Mouse (Mus musculus) B cell, adult (primary cell): Measurements from ENCODE around the gene Polr1b. TPM values are rescaled to one million over a fixed set of nuclear protein-coding genes. Genes with fewer than 3 reads are reported as not detected.

Source experiments
- total RNA-seq: library from RNA; stranded (reverse); gene quantifications from 4 replicates; pipeline ENCODE4 v1.2.4, GENCODE M21; 2023; ENCODE audit not compliant: inconsistent age

The Polr1b gene
- total RNA-seq, result 48.7 to 60.0 TPM (median 52.7 TPM) in 4 replicates

DNA sequence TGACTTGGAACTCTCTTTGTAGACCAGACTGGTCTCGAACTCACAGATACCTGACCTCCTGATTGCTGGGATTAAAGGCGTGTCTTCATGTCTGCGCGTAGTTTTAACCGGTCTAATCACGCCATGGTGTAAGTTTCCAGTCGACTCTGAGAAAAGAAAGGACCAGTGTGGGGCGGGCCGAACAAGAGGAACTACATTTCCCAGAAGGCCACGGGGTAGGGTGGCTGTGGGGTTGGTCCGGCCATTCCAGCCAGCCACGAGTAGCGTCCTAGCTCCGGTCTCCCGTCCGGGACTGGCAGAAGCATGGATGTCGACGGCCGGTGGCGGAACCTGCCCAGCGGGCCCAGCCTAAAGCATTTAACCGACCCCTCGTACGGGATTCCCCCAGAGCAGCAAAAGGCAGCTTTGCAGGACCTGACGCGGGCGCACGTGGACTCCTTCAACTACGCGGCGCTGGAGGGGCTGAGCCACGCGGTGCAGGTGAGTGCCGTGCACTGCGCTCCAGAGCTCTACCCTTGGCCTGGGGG, at the start of gene Polr1b:
TSS of gene Polr1b (plus strand) at position 212 of the 527 bp plus-strand sequence.

GRCm38 (mm10) chr2:129065437-129066282, 35.1 kb upstream of the Polr1b start, which contains the start of gene Ttl:
Gene Ttl (plus strand): TSS chr2:129065942.

GRCm38 (mm10) chr2:129129412-129129929, 28.7 kb downstream of the Polr1b start, which contains the start of gene Chchd5:
Gene Chchd5 (plus strand): TSS chr2:129129700.

Other genes starting within 250 kb of the Polr1b start
- not detected in 4 replicates for gene Fbln7, start 238.0 kb upstream of the Polr1b start, total RNA-seq
- gene Zc3h8, start 156.9 kb upstream of the Polr1b start, total RNA-seq, result 4.3 to 7.2 TPM (median 5.5 TPM) in 4 replicates
- 9.8 to 10.4 TPM (median 10.1 TPM) in 4 replicates for gene Zc3h6, start 133.6 kb upstream of the Polr1b start, total RNA-seq
- gene Gm10762, start 133.3 kb upstream of the Polr1b start, total RNA-seq, result 2.9 to 5.1 TPM (median 3.8 TPM) in 4 replicates
- gene Vinac1, start 52.8 kb upstream of the Polr1b start, total RNA-seq, result 0.16 to 0.19 TPM in 2 of 4 replicates, not detected in the others
- 3.9 to 6.2 TPM (median 4.6 TPM) in 4 replicates for gene Ttl, start 35.1 kb upstream of the Polr1b start, total RNA-seq
- 17.4 to 23.4 TPM (median 19.3 TPM) in 4 replicates for gene Chchd5, start 28.7 kb downstream of the Polr1b start, total RNA-seq
- 200 to 219 TPM (median 208 TPM) in 4 replicates for gene Slc20a1, start 97.8 kb downstream of the Polr1b start, total RNA-seq
- gene Ckap2l, start 196.2 kb downstream of the Polr1b start, total RNA-seq, result 1.2 to 2.2 TPM (median 1.5 TPM) in 4 replicates
- 0.26 to 0.42 TPM (median 0.42 TPM) in 3 of 4 replicates, not detected in the other for gene Il1a, start 209.0 kb downstream of the Polr1b start, total RNA-seq